Mouse (Mus musculus) CH12.LX (cell line): ENCODE measurements at regions not wholly inside any gene's neighbourhood (a gene's known extent, or its start where the extent isn't known, plus 50 kb on each side); places are given as distances from the start of the nearest gene placed in this dataset.

Experiments used
- CHD2 ChIP-seq: IDR thresholded peaks from 2 replicates; pipeline ENCODE4 v1.6.1; 2011; ENCODE audit warnings: low read length, improper control_type of control experiment
- CTCF ChIP-seq, 2 experiments: IDR thresholded peaks in 1 of 2; conservative IDR thresholded peaks in 1 of 2; 2 replicates each; pipeline ENCODE4 v1.5.1; 2011 to 2012; ENCODE audit warnings: low read depth in 2 of 2, low read length in 2 of 2, improper control_type of control experiment in 1 of 2, inconsistent platforms in 1 of 2, mild to moderate bottlenecking in 1 of 2, moderate library complexity in 1 of 2
- MAX ChIP-seq: IDR thresholded peaks from 2 replicates; pipeline ENCODE4 v1.6.1; 2011; ENCODE audit warnings: low read length, improper control_type of control experiment
- MEF2A ChIP-seq: IDR thresholded peaks from 2 replicates; pipeline ENCODE4 v1.6.1; 2014; ENCODE audit warnings: low read depth, mild to moderate bottlenecking, inconsistent platforms, low read length, improper control_type of control experiment, borderline replicate concordance
- MXI1 ChIP-seq: IDR thresholded peaks from 2 replicates; pipeline ENCODE4 v1.6.1; 2011; ENCODE audit warnings: mild to moderate bottlenecking, low read depth, low read length, improper control_type of control experiment
- NELFE ChIP-seq: IDR thresholded peaks from 2 replicates; pipeline ENCODE4 v1.6.1; 2011; ENCODE audit warnings: low read depth, low read length, improper control_type of control experiment
- POLR2A ChIP-seq: IDR thresholded peaks from 2 replicates; pipeline ENCODE4 v1.6.1; 2011; ENCODE audit warnings: low read depth, mild to moderate bottlenecking, improper control_type of control experiment, low read length
- TCF12 ChIP-seq: IDR thresholded peaks from 2 replicates; pipeline ENCODE4 v1.6.1; 2014; ENCODE audit warnings: low read depth, mild to moderate bottlenecking, inconsistent platforms, low read length, improper control_type of control experiment
- ZC3H11A ChIP-seq: IDR thresholded peaks from 2 replicates; pipeline ENCODE4 v1.6.1; 2012; ENCODE audit warnings: low read depth, mild to moderate bottlenecking, inconsistent platforms, low read length, improper control_type of control experiment

DNA sequence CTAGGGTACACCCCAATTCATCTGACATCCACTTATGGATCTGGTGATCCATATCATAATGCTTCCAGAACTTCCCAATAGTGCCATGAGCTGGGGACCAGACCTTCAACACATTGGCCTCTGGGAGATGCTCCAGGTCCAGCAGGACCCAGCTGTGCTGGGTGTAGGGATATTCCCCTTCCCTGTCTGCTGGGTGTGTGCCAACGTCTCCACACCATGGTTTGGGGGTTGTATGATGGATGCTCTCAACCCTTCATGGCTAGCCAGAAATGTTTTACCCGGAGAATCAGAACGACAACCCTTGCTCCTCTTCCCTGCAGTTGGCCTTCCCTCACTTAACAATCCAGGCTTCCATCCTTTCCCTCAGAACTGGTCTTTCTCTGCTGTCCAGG, 58.5 kb downstream of the Fos start:
- TF ChIP-seq MXI1 (no peak), TCF12 (no peak), NELFE (no peak), ZC3H11A (no peak), MEF2A (no peak), CHD2 (no peak), POLR2A (no peak), CTCF (conservative IDR thresholded peaks at IDR 0.05 in 1 of 2, IDR thresholded peaks at IDR 0.05 in 1 of 2; ENCODE audit: low read depth in 2 of 2, low read length in 2 of 2) (no peak), MAX (no peak)
